Mouse (Mus musculus) heart, adult 2 months (tissue): ENCODE measurements at regions not wholly inside any gene's neighbourhood (a gene's known extent, or its start where the extent isn't known, plus 50 kb on each side); places are given as distances from the start of the nearest gene placed in this dataset.

Experiments used
- CTCF ChIP-seq: fragments of 200-600 bp; IDR thresholded peaks from 2 replicates; pipeline ENCODE4 v1.8.1; 2022; ENCODE audit warnings: antibody characterized with exemption, mild to moderate bottlenecking, moderate library complexity
- POLR2A ChIP-seq: fragments of 200-500 bp; IDR thresholded peaks from 2 replicates; pipeline ENCODE4 v1.6.1; 2011; ENCODE audit warnings: mild to moderate bottlenecking, low read depth, low read length, control low read depth; ENCODE audit not compliant: insufficient read depth

DNA sequence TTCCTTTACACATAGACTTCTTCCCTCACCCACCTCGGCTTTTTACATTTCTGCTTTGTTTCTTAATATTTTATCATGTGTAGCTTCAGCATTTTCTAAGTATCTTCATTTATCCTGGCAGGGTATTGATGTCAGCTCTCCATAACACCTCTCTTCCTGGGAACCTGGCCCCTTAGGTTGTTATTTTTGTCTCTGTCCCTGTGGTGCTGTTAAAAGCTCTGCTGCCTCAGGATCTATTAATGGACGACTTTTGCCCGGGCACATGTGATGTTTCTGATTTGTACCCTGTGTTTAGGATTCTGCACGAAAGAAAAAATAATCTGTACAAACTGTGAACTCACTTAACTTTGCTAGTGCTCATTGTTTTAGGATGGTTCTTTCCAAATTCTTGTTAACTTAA lies 81.4 kb upstream of the Syt1 start:
- TF ChIP-seq CTCF (no peak), POLR2A (no peak)
